ENCODE assay signal across 26 mouse cellular contexts in genomic region chr4:81345141-81345540, GRCm38 (mm10).
DNase-seq lines count a peak whose midpoint lies in the region; ATAC-seq and TF ChIP-seq lines count a peak whose summit lies in the region.
"Had no signal": no experiment of that assay in that cellular context is flagged by ENCODE, and none has a peak within 500 bp of the region (broad histone marks: within the 10 kb centered on the region; RNA-seq: fewer than 3 reads in every experiment).

No protein-coding gene starts in this region.

- 0 out of 2 replicates have a peak overlapping the region, but pooled peaks have one; percentile 6 for H3K27ac ChIP-seq in kidney, embryonic 15.5 days
- H3K27ac ChIP-seq in liver, adult 2 months (replicated peaks; ENCODE audit: insufficient read depth, low read depth, low read length) = no peak overlapping the region
- no peak overlapping the region for H3K27ac ChIP-seq in liver, postnatal 0 days (ENCODE audit: low read depth)
- H3K27ac ChIP-seq: embryonic facial prominence, embryonic 13.5 days; embryonic facial prominence, embryonic 15.5 days; forebrain, embryonic 10.5 days; forebrain, embryonic 12.5 days had no signal

- no peak for DNase-seq in kidney, postnatal 14 days
- DNase-seq in liver, adult 2 months (ENCODE audit: extremely low read depth, low read depth, low spot score) = peak; percentile 12
- no peak for DNase-seq in liver, postnatal 0 days
- peak; percentile 56 for DNase-seq in Muller cell, postnatal 12 days (ENCODE audit: inconsistent ontology term)
- DNase-seq: adrenal gland, adult 2 months; adrenal gland, postnatal 10 days; adrenal gland, postnatal 25 days; B cell, adult 2 months; cerebellum, adult 11 months; cerebellum, adult 18-20 months; cerebellum, adult 8-10 months; cerebellum, adult 9-11 months; cerebellum, postnatal 14 days; cerebellum, postnatal 36 days; embryo, embryonic 11 days had no signal

- peaks cover 32% of the 10 kb centered on the region for H3K36me3 ChIP-seq in kidney, embryonic 15.5 days
- H3K36me3 ChIP-seq in liver, adult 2 months (ENCODE audit: control insufficient read depth, insufficient read depth, low read length) = no peaks in the 10 kb centered on the region
- H3K36me3 ChIP-seq in liver, postnatal 0 days (replicated peaks; ENCODE audit: insufficient read depth, low read length) = no peaks in the 10 kb centered on the region
- H3K36me3 ChIP-seq: G1E had no signal

- no peak for TF ChIP-seq EP300 in liver, postnatal 0 days (IDR thresholded peaks at IDR 0.05; ENCODE audit: low read depth)

- H3K4me1 ChIP-seq in kidney, embryonic 15.5 days = no peaks in the 10 kb centered on the region
- peaks cover 16% of the 10 kb centered on the region for H3K4me1 ChIP-seq in liver, adult 2 months (ENCODE audit: control insufficient read depth, insufficient read depth, low read length)
- no peaks in the 10 kb centered on the region for H3K4me1 ChIP-seq in liver, postnatal 0 days (ENCODE audit: insufficient read depth)
- H3K4me1 ChIP-seq: embryonic facial prominence, embryonic 13.5 days; embryonic facial prominence, embryonic 15.5 days; forebrain, embryonic 10.5 days; forebrain, embryonic 12.5 days had no signal

- TF ChIP-seq CTCF in liver, adult 2 months (IDR thresholded peaks at IDR 0.05; ENCODE audit: low read depth, low read length) = no peak
- TF ChIP-seq CTCF in liver, postnatal 0 days (IDR thresholded peaks at IDR 0.05; ENCODE audit: low read depth) = no peak

- 74% methylated on average over 3 of the region's 3 CpGs for WGBS in kidney, embryonic 15.5 days
- WGBS in liver, adult 2 months = 81% methylated on average over 3 of the region's 3 CpGs
- WGBS in liver, postnatal 0 days (ENCODE audit: insufficient replicate concordance) = 74% methylated on average over 3 of the region's 3 CpGs

- no peak overlapping the region for H3K4me3 ChIP-seq in kidney, embryonic 15.5 days (replicated peaks)
- H3K4me3 ChIP-seq in liver, adult 2 months (ENCODE audit: insufficient read depth, low read depth, low read length) = no peak overlapping the region
- H3K4me3 ChIP-seq in liver, postnatal 0 days (ENCODE audit: low read depth, low read length) = no peak overlapping the region
- H3K4me3 ChIP-seq: embryonic facial prominence, embryonic 13.5 days; embryonic facial prominence, embryonic 15.5 days; erythroblast, embryonic 14.5 days; forebrain, embryonic 10.5 days; forebrain, embryonic 12.5 days had no signal

- no peak overlapping the region for H3K9ac ChIP-seq in kidney, embryonic 15.5 days
- H3K9ac ChIP-seq in liver, adult 2 months (ENCODE audit: low read depth, low read length) = no peak overlapping the region
- no peak overlapping the region for H3K9ac ChIP-seq in liver, postnatal 0 days (replicated peaks)
- H3K9ac ChIP-seq: embryonic facial prominence, embryonic 13.5 days; embryonic facial prominence, embryonic 15.5 days; forebrain, embryonic 12.5 days had no signal

- H3K27me3 ChIP-seq in kidney, embryonic 15.5 days = no peaks in the 10 kb centered on the region
- no peaks in the 10 kb centered on the region for H3K27me3 ChIP-seq in liver, adult 2 months (ENCODE audit: control insufficient read depth, insufficient read depth, low read length)
- H3K27me3 ChIP-seq in liver, postnatal 0 days (ENCODE audit: insufficient read depth, low read length) = no peaks in the 10 kb centered on the region
- H3K27me3 ChIP-seq: CH12.LX; embryonic facial prominence, embryonic 13.5 days; embryonic facial prominence, embryonic 15.5 days; forebrain, embryonic 12.5 days had no signal

- H3K9me3 ChIP-seq in kidney, embryonic 15.5 days (replicated peaks) = no peaks in the 10 kb centered on the region
- H3K9me3 ChIP-seq in liver, postnatal 0 days (ENCODE audit: low read length) = no peaks in the 10 kb centered on the region
- H3K9me3 ChIP-seq: embryonic facial prominence, embryonic 13.5 days; embryonic facial prominence, embryonic 15.5 days; forebrain, embryonic 10.5 days; forebrain, embryonic 12.5 days had no signal

- no peak for ATAC-seq in kidney, embryonic 15.5 days (replicated peaks; ENCODE audit: low FRiP score)
- no peak for ATAC-seq in liver, postnatal 0 days
- ATAC-seq: CD4-positive, CD25-positive, alpha-beta regulatory T cell, adult 4 months; forebrain, embryonic 14.5 days; forebrain, embryonic 16.5 days had no signal

- H3K4me2 ChIP-seq in kidney, embryonic 15.5 days = no peak overlapping the region
- H3K4me2 ChIP-seq in liver, postnatal 0 days (ENCODE audit: low read depth, low read length) = no peak overlapping the region
- H3K4me2 ChIP-seq: embryonic facial prominence, embryonic 13.5 days; embryonic facial prominence, embryonic 15.5 days; forebrain, embryonic 12.5 days had no signal

- TF ChIP-seq POLR2A in liver, adult 2 months (IDR thresholded peaks at IDR 0.05; ENCODE audit: extremely low read depth, insufficient read depth, low read length) = no peak

- H3K79me2 ChIP-seq in liver, adult 2 months (ENCODE audit: control insufficient read depth, insufficient read depth, low read length) = peaks cover 9% of the 10 kb centered on the region; the same call in 1 of the 2 replicates

Comparison
In these comparisons a context has a peak if more than half of its experiments do, and no peak if none do; other contexts are left out.
1. DNase-seq: peak in liver, adult 2 months (single experiment) and Muller cell, postnatal 12 days (single experiment); none in kidney, postnatal 14 days (single experiment) and liver, postnatal 0 days (single experiment).